Mouse (Mus musculus): ENCODE data around the gene Atp1a2. TPM values are rescaled to one million over a fixed set of nuclear protein-coding genes. Genes with fewer than 3 reads are reported as not detected.

Gene Atp1a2
- polyA plus RNA-seq, 1 experiment from 2014 or later = 3.0 TPM

DNA sequence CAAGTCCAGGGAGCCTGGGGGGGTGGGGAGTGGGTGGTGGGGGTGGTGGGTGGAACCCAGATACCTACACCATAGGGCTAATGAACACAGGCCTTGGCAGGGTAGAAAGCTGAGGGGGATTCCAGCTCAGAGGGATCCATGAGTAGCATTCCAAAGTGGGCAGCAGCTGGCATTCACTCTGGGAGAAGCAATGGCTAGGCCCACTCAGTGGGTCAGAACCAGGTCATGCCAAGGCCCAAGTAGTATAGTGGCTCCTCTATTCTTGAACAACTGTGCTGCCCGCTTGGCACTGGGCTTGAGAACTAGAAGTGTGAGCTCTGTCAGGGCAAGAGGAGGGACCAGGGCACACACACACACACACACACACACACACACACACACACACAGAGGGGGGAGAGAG is 10.5 kb upstream of the Atp1a2 start:
- peak overlapping the region; percentile 71 for H3K27ac ChIP-seq (replicated peaks)
- DNase-seq (ENCODE audit: low spot score) = no peak
- H3K27me3 ChIP-seq (ENCODE audit: low read depth, poor library complexity, severe bottlenecking) = peaks cover 23% of the 10 kb centered on the region
- no peaks in the 10 kb centered on the region for H3K36me3 ChIP-seq
- WGBS = 100% methylated on average over 1 of the region's 1 CpGs
- no peaks in the 10 kb centered on the region for H3K9me3 ChIP-seq (replicated peaks)
- no peak overlapping the region for H3K4me3 ChIP-seq
- peaks cover 58% of the 10 kb centered on the region for H3K4me1 ChIP-seq

DNA sequence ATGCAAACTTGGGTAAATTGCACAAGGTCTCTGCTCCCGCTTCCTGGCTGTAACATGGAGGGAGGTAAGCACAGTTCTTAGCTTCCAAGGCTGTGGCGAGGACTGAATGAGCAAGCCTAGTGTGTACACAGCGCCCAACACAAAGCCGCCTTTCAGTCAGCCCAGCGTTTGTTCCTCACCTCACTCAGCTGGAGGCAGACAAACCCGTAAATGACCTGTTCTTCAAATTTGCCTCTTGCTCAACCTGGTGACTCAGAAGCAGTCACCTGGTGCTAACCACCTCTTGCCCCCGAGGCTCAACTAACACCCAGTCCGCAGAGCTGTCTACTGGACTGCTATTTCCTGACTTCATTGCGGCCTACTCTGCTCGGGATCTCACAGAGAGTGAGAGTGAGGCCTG is 10.1 kb upstream of the Atp1a2 start:
- Histone ChIP-seq H3K9me3 (replicated peaks) (no peaks in the 10 kb centered on the region), H3K27ac (replicated peaks) (peak overlapping the region; percentile 71), H3K36me3 (no peaks in the 10 kb centered on the region), H3K4me3 (no peak overlapping the region), H3K27me3 (ENCODE audit: low read depth, poor library complexity, severe bottlenecking) (peaks cover 18% of the 10 kb centered on the region), H3K4me1 (peaks cover 58% of the 10 kb centered on the region)
- no peak for DNase-seq (ENCODE audit: low spot score)
- 61% methylated on average over 10 of the region's 10 CpGs for WGBS

DNA sequence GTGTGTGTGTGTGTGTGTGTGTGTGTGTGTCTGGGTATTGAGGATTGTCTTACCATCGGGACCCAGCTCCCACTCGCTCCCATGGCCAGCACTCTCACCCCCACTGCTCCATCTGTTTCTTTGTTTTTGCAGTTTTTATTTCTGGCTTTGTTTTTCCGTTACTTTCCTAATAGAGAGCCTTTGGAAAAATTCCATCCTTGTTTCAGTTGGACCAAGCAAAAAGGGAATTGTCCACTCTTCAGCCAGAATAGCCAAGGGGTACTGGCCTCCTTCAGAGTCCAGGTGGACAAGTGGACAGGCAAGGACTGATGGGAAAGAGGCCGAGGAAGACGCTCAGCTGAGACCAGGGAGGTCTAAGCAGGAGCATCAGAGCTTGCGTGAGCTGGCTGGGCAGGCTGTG is 9.0 kb upstream of the Atp1a2 start:
- 87% methylated on average over 6 of the region's 6 CpGs for WGBS
- Histone ChIP-seq H3K4me3 (no peak overlapping the region), H3K27me3 (ENCODE audit: low read depth, poor library complexity, severe bottlenecking) (peaks cover 23% of the 10 kb centered on the region), H3K9me3 (replicated peaks) (no peaks in the 10 kb centered on the region), H3K27ac (replicated peaks) (peak overlapping the region; percentile 38), H3K4me1 (peaks cover 59% of the 10 kb centered on the region), H3K36me3 (no peaks in the 10 kb centered on the region)
- DNase-seq (ENCODE audit: low spot score) = no peak

DNA sequence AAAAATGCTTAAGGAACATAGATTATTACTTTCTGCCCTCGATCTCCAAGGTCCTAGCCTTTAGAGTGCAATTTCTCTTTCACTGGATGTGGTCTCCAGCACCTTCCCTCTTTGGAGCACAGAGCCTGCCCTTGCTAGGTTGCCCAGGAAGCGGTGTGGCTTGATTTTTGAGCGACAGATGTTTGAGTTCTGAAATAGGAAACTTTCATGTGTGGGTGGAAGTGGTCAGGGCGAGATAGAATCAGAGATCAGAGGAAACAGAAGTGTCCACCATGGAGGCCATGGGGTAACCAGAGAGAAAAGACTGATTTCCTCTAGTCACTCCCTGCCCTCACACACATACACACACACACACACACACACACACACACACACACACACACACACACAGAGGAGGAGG is 8.3 kb upstream of the Atp1a2 start:
- peaks cover 27% of the 10 kb centered on the region for H3K27me3 ChIP-seq (ENCODE audit: low read depth, poor library complexity, severe bottlenecking)
- no peaks in the 10 kb centered on the region for H3K9me3 ChIP-seq (replicated peaks)
- DNase-seq (ENCODE audit: low spot score) = no peak
- H3K27ac ChIP-seq (replicated peaks) = no peak overlapping the region
- WGBS = 82% methylated on average over 4 of the region's 4 CpGs
- peaks cover 59% of the 10 kb centered on the region for H3K4me1 ChIP-seq
- H3K36me3 ChIP-seq = no peaks in the 10 kb centered on the region
- H3K4me3 ChIP-seq = no peak overlapping the region

DNA sequence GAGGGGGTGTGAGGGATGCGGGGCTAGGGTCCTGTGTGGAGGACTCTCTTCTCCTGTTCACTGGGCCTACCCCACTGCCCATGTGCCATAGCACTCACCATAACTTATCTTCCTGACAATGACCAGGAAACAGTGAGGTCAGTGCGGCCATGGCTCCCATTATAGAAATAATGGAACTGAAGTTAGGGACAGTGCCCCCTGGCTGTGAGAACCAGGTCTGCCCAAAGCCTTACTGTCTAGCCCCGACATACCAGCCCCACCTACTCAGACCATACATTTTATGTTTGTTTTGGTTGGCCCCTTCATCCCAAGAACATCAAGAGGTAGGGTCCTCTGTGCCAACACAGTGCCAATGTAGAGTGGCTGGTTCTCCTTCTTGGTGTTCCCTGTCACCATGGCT is 7.8 kb upstream of the Atp1a2 start:
- Histone ChIP-seq H3K4me1 (peaks cover 61% of the 10 kb centered on the region), H3K36me3 (no peaks in the 10 kb centered on the region), H3K27ac (replicated peaks) (no peak overlapping the region), H3K27me3 (ENCODE audit: low read depth, poor library complexity, severe bottlenecking) (peaks cover 27% of the 10 kb centered on the region), H3K9me3 (replicated peaks) (no peaks in the 10 kb centered on the region), H3K4me3 (no peak overlapping the region)
- 78% methylated on average over 3 of the region's 3 CpGs for WGBS
- no peak for DNase-seq (ENCODE audit: low spot score)

DNA sequence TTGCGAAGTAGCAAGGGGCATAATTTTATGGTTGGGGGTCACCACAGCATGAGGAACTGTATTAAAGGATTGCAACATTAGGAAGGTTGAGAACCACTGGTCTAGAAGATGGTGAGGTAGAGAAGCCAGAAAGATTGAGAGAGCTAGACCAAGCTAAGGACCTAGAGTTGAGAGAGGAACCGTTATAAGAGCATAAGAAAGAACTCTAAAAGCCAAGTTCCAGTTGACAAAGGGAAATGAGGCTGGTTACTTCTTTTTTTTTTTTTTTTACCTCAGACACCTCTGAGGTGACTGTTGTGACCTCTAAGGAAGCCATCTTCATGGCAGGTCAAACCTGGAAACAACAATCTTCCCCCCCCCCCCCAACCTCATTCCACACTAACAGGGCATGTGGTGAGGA is 7.3 kb upstream of the Atp1a2 start:
- no peak overlapping the region for H3K4me3 ChIP-seq
- DNase-seq (ENCODE audit: low spot score) = no peak
- H3K27ac ChIP-seq (replicated peaks) = no peak overlapping the region
- peaks cover 25% of the 10 kb centered on the region for H3K27me3 ChIP-seq (ENCODE audit: low read depth, poor library complexity, severe bottlenecking)
- peaks cover 57% of the 10 kb centered on the region for H3K4me1 ChIP-seq
- H3K9me3 ChIP-seq (replicated peaks) = no peaks in the 10 kb centered on the region
- WGBS = 92% methylated on average over 2 of the region's 2 CpGs
- H3K36me3 ChIP-seq = no peaks in the 10 kb centered on the region

DNA sequence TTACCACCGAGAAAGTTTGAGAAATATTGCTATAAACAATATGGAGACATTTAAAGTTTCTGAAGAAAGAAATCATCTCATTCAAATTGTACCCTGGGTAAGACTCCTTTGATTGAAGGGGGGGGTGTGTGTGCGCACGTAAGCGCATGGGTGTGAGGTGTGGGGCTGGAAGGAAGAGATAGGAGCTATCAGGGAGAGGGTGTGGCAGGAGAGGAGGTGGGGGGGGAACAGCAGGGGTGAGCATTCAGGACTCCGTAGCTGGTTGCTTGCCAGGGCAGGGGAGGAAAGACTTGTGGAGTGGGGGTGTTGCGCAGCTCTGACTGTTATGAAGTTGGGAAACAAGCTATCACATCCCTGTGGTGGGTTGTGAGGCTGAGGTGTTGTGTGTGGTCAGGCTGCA is 6.6 kb upstream of the Atp1a2 start:
- H3K27me3 ChIP-seq (ENCODE audit: low read depth, poor library complexity, severe bottlenecking) = peaks cover 33% of the 10 kb centered on the region
- H3K4me1 ChIP-seq = peaks cover 55% of the 10 kb centered on the region

DNA sequence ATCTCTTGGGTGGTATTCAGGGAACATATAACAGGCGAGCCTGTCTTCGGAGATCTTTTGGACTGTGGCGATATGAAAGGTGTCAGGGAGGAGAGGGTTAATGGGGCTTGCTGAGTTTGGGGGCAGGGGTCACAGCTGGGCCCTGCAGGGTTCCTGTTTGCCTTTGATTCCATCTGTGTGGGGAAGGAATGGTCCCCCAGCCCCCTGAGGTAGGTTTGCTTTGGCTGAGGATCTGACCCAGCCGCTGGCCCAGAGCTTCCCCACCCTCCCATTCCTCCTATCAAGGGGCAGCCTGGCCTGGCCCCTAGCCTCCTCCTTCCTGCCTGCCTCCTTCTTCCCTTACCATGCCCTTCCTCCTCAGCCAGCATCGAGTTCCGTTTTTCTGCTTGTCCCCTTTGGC is 5.0 kb upstream of the Atp1a2 start:
- Histone ChIP-seq H3K4me1 (peaks cover 56% of the 10 kb centered on the region), H3K9me3 (replicated peaks) (no peaks in the 10 kb centered on the region), H3K27me3 (ENCODE audit: low read depth, poor library complexity, severe bottlenecking) (peaks cover 48% of the 10 kb centered on the region), H3K27ac (replicated peaks) (peak overlapping the region; percentile 61; the same call in 1 of the 2 replicates), H3K36me3 (no peaks in the 10 kb centered on the region), H3K4me3 (peak overlapping the region; percentile 0; the same call in 1 of the 2 replicates)
- 14% methylated on average over 6 of the region's 6 CpGs for WGBS
- peak; percentile 63 for DNase-seq (ENCODE audit: low spot score)

More for the DNA sequence above, 6.6 kb upstream of the Atp1a2 start:
- DNase-seq (ENCODE audit: low spot score) = peak; percentile 12
- Histone ChIP-seq H3K36me3 (no peaks in the 10 kb centered on the region), H3K9me3 (replicated peaks) (no peaks in the 10 kb centered on the region), H3K4me3 (no peak overlapping the region), H3K27ac (replicated peaks) (0 out of 2 replicates have a peak overlapping the region, but pooled peaks have one; percentile 10)
- 82% methylated on average over 6 of the region's 6 CpGs for WGBS

DNA sequence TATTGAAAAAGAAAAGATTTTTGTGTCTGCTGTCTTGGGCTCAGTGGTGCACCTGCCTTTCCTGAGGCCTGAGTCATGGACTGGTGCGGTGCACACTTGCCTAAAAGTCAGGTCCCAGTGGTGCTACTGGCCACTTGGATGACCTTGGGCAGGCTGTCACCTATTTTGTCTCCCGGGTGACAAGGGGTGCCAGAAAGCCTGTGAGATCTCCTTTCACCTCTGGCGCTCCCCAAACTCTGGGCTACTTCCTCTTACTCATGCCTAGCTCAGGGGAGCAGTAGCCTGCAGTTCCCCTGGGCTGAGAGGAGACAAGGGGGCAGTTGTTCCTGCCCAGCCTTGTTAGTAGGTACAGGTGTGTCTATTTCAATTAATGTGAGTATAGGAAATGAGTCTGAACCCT is 4.4 kb upstream of the Atp1a2 start:
- no peak overlapping the region for H3K4me3 ChIP-seq
- H3K27me3 ChIP-seq (ENCODE audit: low read depth, poor library complexity, severe bottlenecking) = peaks cover 54% of the 10 kb centered on the region
- no peak for DNase-seq (ENCODE audit: low spot score)
- H3K27ac ChIP-seq (replicated peaks) = 0 out of 2 replicates have a peak overlapping the region, but pooled peaks have one; percentile 61
- no peaks in the 10 kb centered on the region for H3K9me3 ChIP-seq (replicated peaks)
- peaks cover 58% of the 10 kb centered on the region for H3K4me1 ChIP-seq
- WGBS = 55% methylated on average over 3 of the region's 3 CpGs
- no peaks in the 10 kb centered on the region for H3K36me3 ChIP-seq

DNA sequence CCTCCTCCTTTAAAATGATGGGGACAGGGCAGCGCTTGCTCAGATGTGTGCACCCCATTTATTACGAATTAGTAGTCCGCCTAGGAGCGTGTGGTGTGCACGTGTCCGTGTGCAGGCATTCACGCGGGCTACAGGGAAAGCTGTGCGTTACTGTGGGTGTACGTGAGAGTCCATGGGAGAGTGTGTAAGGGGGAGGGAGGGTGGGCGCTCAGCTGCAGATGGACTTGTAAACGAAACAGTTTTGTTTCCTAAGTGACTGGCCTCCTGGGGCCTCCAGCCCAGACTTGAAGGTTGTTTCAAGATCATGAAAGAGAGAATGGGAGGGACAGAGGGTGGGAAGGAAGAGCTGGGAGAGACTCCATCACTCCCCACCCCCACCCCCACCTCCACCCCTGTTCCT is 3.3 kb upstream of the Atp1a2 start:
- peaks cover 65% of the 10 kb centered on the region for H3K4me1 ChIP-seq
- DNase-seq (ENCODE audit: low spot score) = no peak
- peaks cover 65% of the 10 kb centered on the region for H3K27me3 ChIP-seq (ENCODE audit: low read depth, poor library complexity, severe bottlenecking)
- no peaks in the 10 kb centered on the region for H3K9me3 ChIP-seq (replicated peaks)
- H3K4me3 ChIP-seq = no peak overlapping the region
- WGBS = 48% methylated on average over 12 of the region's 12 CpGs
- H3K27ac ChIP-seq (replicated peaks) = peak overlapping the region; percentile 61
- H3K36me3 ChIP-seq = no peaks in the 10 kb centered on the region

DNA sequence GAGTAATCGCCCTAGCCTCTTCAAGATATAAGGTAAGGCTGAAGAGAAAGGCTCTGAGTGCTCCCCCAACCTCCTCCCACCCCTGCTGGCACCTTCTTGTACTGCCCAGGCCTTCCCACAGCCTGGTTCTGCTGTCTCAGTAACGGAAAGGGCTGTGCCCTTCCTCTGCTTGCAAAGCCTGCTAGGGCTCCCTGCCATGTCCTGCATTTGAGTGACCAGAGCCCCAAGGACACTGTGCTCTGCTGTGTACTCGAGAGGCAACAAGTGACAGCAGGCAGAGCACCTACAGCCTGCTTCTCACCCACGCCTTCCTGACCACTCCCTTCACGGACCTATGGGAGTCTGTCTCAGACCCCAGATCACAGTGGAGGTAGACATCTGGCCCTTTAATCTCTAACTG is 2.4 kb upstream of the Atp1a2 start:
- H3K4me1 ChIP-seq = peaks cover 73% of the 10 kb centered on the region

DNA sequence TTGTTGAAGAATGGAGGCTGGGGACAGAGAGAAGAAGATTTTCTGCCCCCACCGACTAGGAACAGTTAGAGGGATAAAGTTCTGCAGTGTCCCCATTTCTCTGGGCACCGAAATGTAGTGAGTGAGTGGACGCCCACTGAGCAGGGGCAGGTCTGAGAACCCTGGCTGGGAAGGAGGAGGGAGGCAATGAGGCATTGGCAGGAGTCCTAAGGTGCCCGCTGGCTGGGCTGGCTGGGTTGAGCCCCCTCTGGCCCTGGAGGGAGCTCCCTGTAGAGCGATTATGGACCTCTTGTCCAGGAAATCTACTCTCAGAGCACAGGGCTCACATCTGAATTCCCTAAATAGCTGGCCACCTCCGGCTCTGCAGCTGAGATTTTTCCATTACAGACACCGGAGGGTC is 1.7 kb upstream of the Atp1a2 start:
- peaks cover 73% of the 10 kb centered on the region for H3K4me1 ChIP-seq
- 61% methylated on average over 7 of the region's 7 CpGs for WGBS

More for the DNA sequence above, 2.4 kb upstream of the Atp1a2 start:
- H3K36me3 ChIP-seq = no peaks in the 10 kb centered on the region
- 57% methylated on average over 5 of the region's 5 CpGs for WGBS
- H3K9me3 ChIP-seq (replicated peaks) = no peaks in the 10 kb centered on the region
- H3K27me3 ChIP-seq (ENCODE audit: low read depth, poor library complexity, severe bottlenecking) = peaks cover 72% of the 10 kb centered on the region
- no peak overlapping the region for H3K27ac ChIP-seq (replicated peaks)
- DNase-seq (ENCODE audit: low spot score) = no peak
- H3K4me3 ChIP-seq = no peak overlapping the region

DNA sequence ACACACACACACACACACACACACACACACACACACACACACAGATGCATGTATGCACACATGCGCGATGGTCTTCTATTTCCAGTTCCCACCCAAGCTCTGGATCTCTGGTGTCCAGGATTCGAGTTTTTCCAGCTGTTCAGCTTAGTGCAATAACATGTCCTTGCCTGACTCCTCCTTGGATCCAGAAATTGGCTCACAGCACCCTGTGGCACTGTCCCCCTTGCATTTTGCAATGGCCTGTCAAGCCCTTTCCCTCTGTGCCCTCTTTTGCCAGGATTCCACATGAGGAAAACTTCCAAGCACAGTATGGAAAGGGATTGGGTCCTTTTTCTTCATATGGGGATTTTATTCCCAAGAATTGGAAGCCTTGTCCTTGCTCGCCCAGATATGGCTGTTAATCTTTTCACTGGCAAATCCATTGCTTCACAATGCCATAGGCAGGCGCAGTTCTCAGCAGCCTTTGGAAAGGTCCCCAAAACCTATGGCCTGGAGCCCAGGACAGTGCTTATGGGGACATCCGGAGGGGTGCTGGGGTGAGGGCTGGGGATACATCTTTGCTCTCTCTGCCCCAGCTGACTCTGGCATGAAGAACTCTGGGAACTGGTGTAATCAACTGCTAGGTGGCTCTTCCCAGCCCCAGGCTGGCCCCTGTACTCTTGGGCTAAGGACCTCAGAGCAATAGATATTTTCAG is 901 bp downstream of the Atp1a2 start:
- Histone ChIP-seq H3K27me3 (ENCODE audit: low read depth, poor library complexity, severe bottlenecking) (peaks cover 62% of the 10 kb centered on the region), H3K4me3 (peak overlapping the region; percentile 31; the same call in 1 of the 2 replicates), H3K27ac (replicated peaks) (peak overlapping the region; percentile 72), H3K4me1 (peaks cover 52% of the 10 kb centered on the region), H3K9me3 (replicated peaks) (no peaks in the 10 kb centered on the region), H3K36me3 (no peaks in the 10 kb centered on the region)
- 81% methylated on average over 6 of the region's 6 CpGs for WGBS
- no peak for DNase-seq (ENCODE audit: low spot score)

More for the DNA sequence above, 1.7 kb upstream of the Atp1a2 start:
- Histone ChIP-seq H3K27me3 (ENCODE audit: low read depth, poor library complexity, severe bottlenecking) (peaks cover 72% of the 10 kb centered on the region), H3K9me3 (replicated peaks) (no peaks in the 10 kb centered on the region), H3K27ac (replicated peaks) (no peak overlapping the region), H3K36me3 (no peaks in the 10 kb centered on the region), H3K4me3 (no peak overlapping the region)
- no peak for DNase-seq (ENCODE audit: low spot score)
